10 mouse cellular contexts compared by ENCODE assay signal in genomic region chr2:26024138-26025075, GRCm38 (mm10). TPM values are rescaled to one million over a fixed set of nuclear protein-coding genes. Genes with fewer than 3 reads are reported as not detected.
DNase-seq lines count a peak whose midpoint lies in the region; ATAC-seq and TF ChIP-seq lines count a peak whose summit lies in the region.
"Had no signal": no experiment of that assay in that cellular context is flagged by ENCODE, and none has a peak within 500 bp of the region (broad histone marks: within the 10 kb centered on the region; RNA-seq: fewer than 3 reads in every experiment).

No protein-coding gene starts in this region.

- H3K4me1 ChIP-seq in hindbrain, embryonic 11.5 days (replicated peaks; ENCODE audit: control insufficient read depth, insufficient read depth, low read length), result 0 out of 2 replicates have a peak, but pooled peaks cover 2% of the 10 kb centered on the region
- peaks cover 15% of the 10 kb centered on the region for H3K4me1 ChIP-seq in hindbrain, embryonic 16.5 days (ENCODE audit: control insufficient read depth, insufficient read depth, low read depth, low read length)
- H3K4me1 ChIP-seq in limb, embryonic 14.5 days (ENCODE audit: control insufficient read depth, insufficient read depth, low read length), result peaks cover 8% of the 10 kb centered on the region

- ATAC-seq in hindbrain, embryonic 11.5 days (ENCODE audit: low FRiP score), result no peak
- ATAC-seq in hindbrain, embryonic 16.5 days, result no peak
- peak; percentile 30; the same call in 1 of the 2 replicates for ATAC-seq in granulocyte monocyte progenitor cell, adult 5-6 weeks (replicated peaks; ENCODE audit: poor library complexity, severe bottlenecking)
- no peak for ATAC-seq in limb, embryonic 14.5 days (ENCODE audit: low FRiP score, low read depth)

- no peaks in the 10 kb centered on the region for H3K27me3 ChIP-seq in hindbrain, embryonic 11.5 days (ENCODE audit: control insufficient read depth, insufficient read depth, low read length)
- H3K27me3 ChIP-seq in hindbrain, embryonic 16.5 days (replicated peaks; ENCODE audit: control insufficient read depth, insufficient read depth, low read length), result no peaks in the 10 kb centered on the region
- no peaks in the 10 kb centered on the region for H3K27me3 ChIP-seq in limb, embryonic 14.5 days (ENCODE audit: control insufficient read depth, insufficient read depth, low read length)

- no peak overlapping the region for H3K9ac ChIP-seq in hindbrain, embryonic 11.5 days (ENCODE audit: low read depth, low read length)
- H3K9ac ChIP-seq in hindbrain, embryonic 16.5 days (ENCODE audit: low read depth, low read length), result no peak overlapping the region
- no peak overlapping the region for H3K9ac ChIP-seq in limb, embryonic 14.5 days (ENCODE audit: low read depth, low read length, severe bottlenecking)
- H3K9ac ChIP-seq: embryonic facial prominence, embryonic 13.5 days; limb, embryonic 15.5 days had no signal

- no peak overlapping the region for H3K4me3 ChIP-seq in hindbrain, embryonic 11.5 days (ENCODE audit: low read depth, low read length)
- no peak overlapping the region for H3K4me3 ChIP-seq in hindbrain, embryonic 16.5 days (ENCODE audit: low read length)
- H3K4me3 ChIP-seq in limb, embryonic 14.5 days (replicated peaks; ENCODE audit: low read length), result no peak overlapping the region
- H3K4me3 ChIP-seq: embryonic facial prominence, embryonic 13.5 days; limb, embryonic 15.5 days had no signal

- H3K36me3 ChIP-seq in hindbrain, embryonic 11.5 days (ENCODE audit: control insufficient read depth, insufficient read depth, low read length), result no peaks in the 10 kb centered on the region
- no peaks in the 10 kb centered on the region for H3K36me3 ChIP-seq in hindbrain, embryonic 16.5 days (ENCODE audit: control insufficient read depth, insufficient read depth, low read length)
- H3K36me3 ChIP-seq in limb, embryonic 14.5 days (ENCODE audit: control insufficient read depth, insufficient read depth, low read length), result no peaks in the 10 kb centered on the region
- H3K36me3 ChIP-seq: embryonic facial prominence, embryonic 13.5 days; limb, embryonic 15.5 days had no signal

- no peak overlapping the region for H3K4me2 ChIP-seq in hindbrain, embryonic 11.5 days (replicated peaks; ENCODE audit: low read depth, low read length)
- H3K4me2 ChIP-seq in hindbrain, embryonic 16.5 days (ENCODE audit: low read length), result no peak overlapping the region
- no peak overlapping the region for H3K4me2 ChIP-seq in limb, embryonic 14.5 days (replicated peaks; ENCODE audit: low read depth, low read length, severe bottlenecking)
- H3K4me2 ChIP-seq: embryonic facial prominence, embryonic 13.5 days; limb, embryonic 15.5 days had no signal

- no peaks in the 10 kb centered on the region for H3K9me3 ChIP-seq in hindbrain, embryonic 11.5 days (ENCODE audit: control insufficient read depth, low read length)
- no peaks in the 10 kb centered on the region for H3K9me3 ChIP-seq in hindbrain, embryonic 16.5 days (ENCODE audit: control insufficient read depth, low read length)
- no peaks in the 10 kb centered on the region for H3K9me3 ChIP-seq in limb, embryonic 14.5 days (ENCODE audit: control insufficient read depth, low read length)
- H3K9me3 ChIP-seq: embryonic facial prominence, embryonic 13.5 days; limb, embryonic 15.5 days had no signal

- peak; percentile 60 for DNase-seq in hindbrain, embryonic 11.5 days (ENCODE audit: low spot score)
- DNase-seq in ES-CJ7 (ENCODE audit: low read depth, low spot score), result peak; percentile 57
- DNase-seq in c-Kit-positive CD71-positive TER-119-positive erythroid progenitor cells, embryonic 14.5 days (ENCODE audit: low spot score), result peak; percentile 73
- DNase-seq in limb, embryonic 14.5 days (ENCODE audit: low spot score), result peak; percentile 65
- peak; percentile 43 for DNase-seq in right cerebral cortex, postnatal 4 days
- no peak for DNase-seq in testis, postnatal 10 days (ENCODE audit: low spot score)

- H3K27ac ChIP-seq in hindbrain, embryonic 11.5 days (ENCODE audit: low read depth, low read length), result no peak overlapping the region
- H3K27ac ChIP-seq in hindbrain, embryonic 16.5 days (ENCODE audit: low read depth, low read length), result no peak overlapping the region
- H3K27ac ChIP-seq in limb, embryonic 14.5 days (replicated peaks; ENCODE audit: low read depth, low read length), result no peak overlapping the region
- H3K27ac ChIP-seq: embryonic facial prominence, embryonic 13.5 days; limb, embryonic 15.5 days had no signal

- 32% methylated on average over 4 of the region's 4 CpGs for WGBS in hindbrain, embryonic 11.5 days
- WGBS in hindbrain, embryonic 16.5 days, result 31% methylated on average over 4 of the region's 4 CpGs
- WGBS in limb, embryonic 14.5 days, result 36% methylated on average over 4 of the region's 4 CpGs

- no peak for TF ChIP-seq POLR2A in limb, embryonic 14.5 days (IDR thresholded peaks at IDR 0.05; ENCODE audit: borderline replicate concordance, extremely low read depth, insufficient read depth, insufficient read length)

RNA-seq across cellular contexts. Expression of gene Ubac1, which starts 2.9 kb away (rescaled TPM):
- polyA plus RNA-seq in hindbrain, embryonic 11.5 days (2014; fragmentation: Nextera tagmentation; extraction: Ambion mirVana), result 106 and 111 TPM in 2 replicates
- polyA plus RNA-seq in hindbrain, embryonic 16.5 days (2015; fragmentation: Nextera tagmentation; extraction: Ambion mirVana), result 139 and 141 TPM in 2 replicates
- 45.2 and 61.7 TPM in 2 replicates for total RNA-seq in granulocyte monocyte progenitor cell, adult 5-6 weeks (2014; fragmentation: Nextera tagmentation)
- 33.0 and 48.3 TPM in 2 replicates for total RNA-seq in granulocyte monocyte progenitor cell, adult 5-6 weeks (2017)
- polyA plus RNA-seq in limb, embryonic 14.5 days (2012; rRNA removed), result 76.5 and 78.8 TPM in 2 replicates
- polyA plus RNA-seq in limb, embryonic 14.5 days (2014; fragmentation: Nextera tagmentation; extraction: Ambion mirVana), result 99.3 and 106 TPM in 2 replicates

RNA-seq across cellular contexts. Expression of gene Camsap1, which starts 41.3 kb away (rescaled TPM):
- polyA plus RNA-seq in hindbrain, embryonic 11.5 days (2014; fragmentation: Nextera tagmentation; extraction: Ambion mirVana), result 34.9 and 50.4 TPM in 2 replicates
- polyA plus RNA-seq in hindbrain, embryonic 16.5 days (2015; fragmentation: Nextera tagmentation; extraction: Ambion mirVana), result 23.6 and 46.8 TPM in 2 replicates
- 14.8 and 21.9 TPM in 2 replicates for total RNA-seq in granulocyte monocyte progenitor cell, adult 5-6 weeks (2014; fragmentation: Nextera tagmentation)
- total RNA-seq in granulocyte monocyte progenitor cell, adult 5-6 weeks (2017), result 8.3 and 12.9 TPM in 2 replicates
- 16.1 and 16.7 TPM in 2 replicates for polyA plus RNA-seq in limb, embryonic 14.5 days (2012; rRNA removed)
- polyA plus RNA-seq in limb, embryonic 14.5 days (2014; fragmentation: Nextera tagmentation; extraction: Ambion mirVana), result 24.2 and 27.8 TPM in 2 replicates
